ENCODE assay signal across 20 mouse cellular contexts in genomic region chr4:130270611-130271347, GRCm38 (mm10). TPM values are rescaled to one million over a fixed set of nuclear protein-coding genes. Genes with fewer than 3 reads are reported as not detected.
DNase-seq lines count a peak whose midpoint lies in the region; ATAC-seq and TF ChIP-seq lines count a peak whose summit lies in the region.
"Had no signal": no experiment of that assay in that cellular context is flagged by ENCODE, and none has a peak within 500 bp of the region (broad histone marks: within the 10 kb centered on the region; RNA-seq: fewer than 3 reads in every experiment).

No protein-coding gene starts in this region.

- no peaks in the 10 kb centered on the region for H3K9me3 ChIP-seq in forebrain, embryonic 15.5 days
- H3K9me3 ChIP-seq in forebrain, embryonic 12.5 days = no peaks in the 10 kb centered on the region
- no peaks in the 10 kb centered on the region for H3K9me3 ChIP-seq in liver, embryonic 12.5 days (replicated peaks)
- H3K9me3 ChIP-seq in liver, postnatal 0 days (ENCODE audit: low read length) = no peaks in the 10 kb centered on the region
- H3K9me3 ChIP-seq: liver, embryonic 13.5 days; neural tube, embryonic 15.5 days; stomach, embryonic 15.5 days had no signal

- no peak for ATAC-seq in forebrain, embryonic 15.5 days (replicated peaks)
- no peak for ATAC-seq in forebrain, embryonic 12.5 days (ENCODE audit: low FRiP score)
- ATAC-seq in liver, embryonic 12.5 days = no peak
- no peak for ATAC-seq in liver, postnatal 0 days
- peak; percentile 47 for ATAC-seq in megakaryocyte progenitor cell, adult 5-6 weeks (replicated peaks; ENCODE audit: poor library complexity)

- H3K4me3 ChIP-seq in forebrain, embryonic 15.5 days = no peak overlapping the region
- H3K4me3 ChIP-seq in forebrain, embryonic 12.5 days (replicated peaks) = no peak overlapping the region
- no peak overlapping the region for H3K4me3 ChIP-seq in liver, embryonic 12.5 days
- H3K4me3 ChIP-seq in liver, postnatal 0 days (ENCODE audit: low read depth, low read length) = no peak overlapping the region
- no peak overlapping the region for H3K4me3 ChIP-seq in cortical plate, adult 2 months (ENCODE audit: insufficient read depth, low read length)
- H3K4me3 ChIP-seq: liver, embryonic 13.5 days; neural tube, embryonic 15.5 days; stomach, embryonic 15.5 days had no signal

- TF ChIP-seq POLR2A in cortical plate, adult 2 months (IDR thresholded peaks at IDR 0.05; ENCODE audit: extremely low read depth, insufficient read depth, low read length) = no peak

- WGBS in forebrain, embryonic 15.5 days = 77% methylated on average over 6 of the region's 6 CpGs
- 89% methylated on average over 6 of the region's 6 CpGs for WGBS in forebrain, embryonic 12.5 days
- 46% methylated on average over 6 of the region's 6 CpGs for WGBS in liver, embryonic 12.5 days (ENCODE audit: insufficient replicate concordance)
- 53% methylated on average over 6 of the region's 6 CpGs for WGBS in liver, postnatal 0 days (ENCODE audit: insufficient replicate concordance)

- no peak overlapping the region for H3K4me2 ChIP-seq in forebrain, embryonic 15.5 days (replicated peaks)
- H3K4me2 ChIP-seq in forebrain, embryonic 12.5 days = no peak overlapping the region
- no peak overlapping the region for H3K4me2 ChIP-seq in liver, embryonic 12.5 days
- H3K4me2 ChIP-seq in liver, postnatal 0 days (ENCODE audit: low read depth, low read length) = no peak overlapping the region
- H3K4me2 ChIP-seq: liver, embryonic 13.5 days; neural tube, embryonic 15.5 days; stomach, embryonic 15.5 days had no signal

- no peak for TF ChIP-seq EP300 in liver, postnatal 0 days (IDR thresholded peaks at IDR 0.05; ENCODE audit: low read depth)

- TF ChIP-seq CTCF in liver, postnatal 0 days (IDR thresholded peaks at IDR 0.05; ENCODE audit: low read depth) = no peak
- no peak for TF ChIP-seq CTCF in cortical plate, adult 2 months (IDR thresholded peaks at IDR 0.05; ENCODE audit: extremely low read depth, insufficient read depth, low read length)

- no peaks in the 10 kb centered on the region for H3K27me3 ChIP-seq in forebrain, embryonic 15.5 days
- H3K27me3 ChIP-seq in forebrain, embryonic 12.5 days = no peaks in the 10 kb centered on the region
- peaks cover 74% of the 10 kb centered on the region for H3K27me3 ChIP-seq in liver, embryonic 12.5 days (replicated peaks)
- peaks cover 34% of the 10 kb centered on the region for H3K27me3 ChIP-seq in liver, postnatal 0 days (ENCODE audit: insufficient read depth, low read length)
- H3K27me3 ChIP-seq: neural tube, embryonic 15.5 days had no signal

- no peak overlapping the region for H3K9ac ChIP-seq in forebrain, embryonic 15.5 days (replicated peaks)
- H3K9ac ChIP-seq in forebrain, embryonic 12.5 days = no peak overlapping the region
- H3K9ac ChIP-seq in liver, embryonic 12.5 days = no peak overlapping the region
- H3K9ac ChIP-seq in liver, postnatal 0 days (replicated peaks) = no peak overlapping the region
- H3K9ac ChIP-seq: liver, embryonic 13.5 days; neural tube, embryonic 15.5 days; stomach, embryonic 15.5 days had no signal

- DNase-seq in liver, postnatal 0 days = no peak
- no peak for DNase-seq in testis, postnatal 10 days (ENCODE audit: low spot score)
- DNase-seq in B cell, adult 2 months = no peak
- DNase-seq: heart, adult 11 months; heart, postnatal 10 days; lung, postnatal 14 days had no signal

- H3K27ac ChIP-seq in forebrain, embryonic 15.5 days (replicated peaks) = peak overlapping the region; percentile 75
- no peak overlapping the region for H3K27ac ChIP-seq in forebrain, embryonic 12.5 days
- H3K27ac ChIP-seq in liver, embryonic 12.5 days = 0 out of 2 replicates have a peak overlapping the region, but pooled peaks have one; percentile 13
- no peak overlapping the region for H3K27ac ChIP-seq in liver, postnatal 0 days (ENCODE audit: low read depth)
- 0 out of 2 replicates have a peak overlapping the region, but pooled peaks have one; percentile 19 for H3K27ac ChIP-seq in cortical plate, adult 2 months (ENCODE audit: insufficient read depth, low read length)
- H3K27ac ChIP-seq: liver, embryonic 13.5 days; neural tube, embryonic 15.5 days; stomach, embryonic 15.5 days had no signal

- no peaks in the 10 kb centered on the region for H3K36me3 ChIP-seq in forebrain, embryonic 15.5 days
- 0 out of 2 replicates have a peak, but pooled peaks cover 4% of the 10 kb centered on the region for H3K36me3 ChIP-seq in forebrain, embryonic 12.5 days (replicated peaks)
- no peaks in the 10 kb centered on the region for H3K36me3 ChIP-seq in liver, embryonic 12.5 days
- no peaks in the 10 kb centered on the region for H3K36me3 ChIP-seq in liver, postnatal 0 days (replicated peaks; ENCODE audit: insufficient read depth, low read length)
- H3K36me3 ChIP-seq: liver, embryonic 13.5 days; neural tube, embryonic 15.5 days; stomach, embryonic 15.5 days had no signal

- H3K4me1 ChIP-seq in forebrain, embryonic 15.5 days = peaks cover 43% of the 10 kb centered on the region
- peaks cover 28% of the 10 kb centered on the region for H3K4me1 ChIP-seq in forebrain, embryonic 12.5 days
- peaks cover 41% of the 10 kb centered on the region for H3K4me1 ChIP-seq in liver, embryonic 12.5 days
- peaks cover 10% of the 10 kb centered on the region for H3K4me1 ChIP-seq in liver, postnatal 0 days (ENCODE audit: insufficient read depth)
- no peaks in the 10 kb centered on the region for H3K4me1 ChIP-seq in cortical plate, adult 2 months (ENCODE audit: control insufficient read depth, insufficient read depth, low read length)

RNA-seq across cellular contexts. Expression of gene Serinc2, which starts 8.2 kb away (rescaled TPM):
- 87.4 and 97.3 TPM in 2 replicates for polyA plus RNA-seq in forebrain, embryonic 15.5 days (2015; fragmentation: Nextera tagmentation; extraction: Ambion mirVana)
- polyA plus RNA-seq in forebrain, embryonic 12.5 days (2016; fragmentation: Nextera tagmentation; extraction: Ambion mirVana) = 88.9 and 95.5 TPM in 2 replicates
- polyA plus RNA-seq in liver, embryonic 12.5 days (2016; fragmentation: Nextera tagmentation; extraction: Ambion mirVana) = 1.7 and 3.1 TPM in 2 replicates
- 3.4 and 4.4 TPM in 2 replicates for polyA plus RNA-seq in liver, postnatal 0 days (2015; fragmentation: Nextera tagmentation; extraction: Ambion mirVana)
- 9.0 and 10.5 TPM in 2 replicates for polyA plus RNA-seq in cortical plate, adult 2 months (2012; rRNA removed)
- 0.07 TPM in 1 of 2 replicates, not detected in the other for total RNA-seq in megakaryocyte progenitor cell, adult 5-6 weeks (2015)
- not detected in 2 replicates for total RNA-seq in megakaryocyte progenitor cell, adult 5-6 weeks (2017)

RNA-seq across cellular contexts. Expression of gene Fabp3, which starts 37.6 kb away (rescaled TPM):
- polyA plus RNA-seq in forebrain, embryonic 15.5 days (2015; fragmentation: Nextera tagmentation; extraction: Ambion mirVana) = 95.6 and 102 TPM in 2 replicates
- 18.8 and 22.3 TPM in 2 replicates for polyA plus RNA-seq in forebrain, embryonic 12.5 days (2016; fragmentation: Nextera tagmentation; extraction: Ambion mirVana)
- 1.3 and 1.5 TPM in 2 replicates for polyA plus RNA-seq in liver, embryonic 12.5 days (2016; fragmentation: Nextera tagmentation; extraction: Ambion mirVana)
- 1.3 and 26.0 TPM in 2 replicates for polyA plus RNA-seq in liver, postnatal 0 days (2015; fragmentation: Nextera tagmentation; extraction: Ambion mirVana)
- 308 and 316 TPM in 2 replicates for polyA plus RNA-seq in cortical plate, adult 2 months (2012; rRNA removed)
- total RNA-seq in megakaryocyte progenitor cell, adult 5-6 weeks (2015) = not detected in 2 replicates
- total RNA-seq in megakaryocyte progenitor cell, adult 5-6 weeks (2017) = not detected in 2 replicates

RNA-seq across cellular contexts. Expression of gene Gm10570, which starts 37.7 kb away (rescaled TPM):
- polyA plus RNA-seq in forebrain, embryonic 15.5 days (2015; fragmentation: Nextera tagmentation; extraction: Ambion mirVana) = 0.55 and 1.1 TPM in 2 replicates
- not detected in 2 replicates for polyA plus RNA-seq in forebrain, embryonic 12.5 days (2016; fragmentation: Nextera tagmentation; extraction: Ambion mirVana)
- not detected in 2 replicates for polyA plus RNA-seq in liver, embryonic 12.5 days (2016; fragmentation: Nextera tagmentation; extraction: Ambion mirVana)
- polyA plus RNA-seq in liver, postnatal 0 days (2015; fragmentation: Nextera tagmentation; extraction: Ambion mirVana) = not detected in 2 replicates
- polyA plus RNA-seq in cortical plate, adult 2 months (2012; rRNA removed) = 0.90 and 2.4 TPM in 2 replicates
- total RNA-seq in megakaryocyte progenitor cell, adult 5-6 weeks (2015) = not detected in 2 replicates
- total RNA-seq in megakaryocyte progenitor cell, adult 5-6 weeks (2017) = not detected in 2 replicates
- total RNA-seq: left cerebral cortex, postnatal 14 days; midbrain, postnatal 0 days had no signal
- polyA plus RNA-seq: kidney, embryonic 14.5 days; liver, embryonic 13.5 days; small intestine, adult 2 months; stomach, embryonic 15.5 days had no signal

RNA-seq across cellular contexts. Expression of gene Gm853, which starts 48.6 kb away (rescaled TPM):
- 0.15 and 0.34 TPM in 2 replicates for polyA plus RNA-seq in forebrain, embryonic 15.5 days (2015; fragmentation: Nextera tagmentation; extraction: Ambion mirVana)
- polyA plus RNA-seq in forebrain, embryonic 12.5 days (2016; fragmentation: Nextera tagmentation; extraction: Ambion mirVana) = not detected in 2 replicates
- not detected in 2 replicates for polyA plus RNA-seq in liver, embryonic 12.5 days (2016; fragmentation: Nextera tagmentation; extraction: Ambion mirVana)
- not detected in 2 replicates for polyA plus RNA-seq in liver, postnatal 0 days (2015; fragmentation: Nextera tagmentation; extraction: Ambion mirVana)
- polyA plus RNA-seq in cortical plate, adult 2 months (2012; rRNA removed) = not detected in 2 replicates
- not detected in 2 replicates for total RNA-seq in megakaryocyte progenitor cell, adult 5-6 weeks (2015)
- total RNA-seq in megakaryocyte progenitor cell, adult 5-6 weeks (2017) = not detected in 2 replicates
- total RNA-seq: adrenal gland, postnatal 14 days; heart, postnatal 10 days; left cerebral cortex, postnatal 14 days had no signal
- polyA plus RNA-seq: embryonic facial prominence, embryonic 11.5 days; kidney, embryonic 14.5 days; liver, embryonic 13.5 days; midbrain, postnatal 0 days; neural tube, embryonic 15.5 days; small intestine, adult 2 months; stomach, embryonic 15.5 days had no signal

Comparison
In these comparisons a context has a peak if more than half of its experiments do, and no peak if none do; other contexts are left out.
1. H3K27ac ChIP-seq: peak in forebrain, embryonic 15.5 days (single experiment), liver, embryonic 12.5 days (single experiment) and cortical plate, adult 2 months (single experiment); none in forebrain, embryonic 12.5 days (single experiment) and liver, postnatal 0 days (single experiment).